Mouse (Mus musculus): ENCODE data around the gene Mrpl37. TPM values are rescaled to one million over a fixed set of nuclear protein-coding genes. Genes with fewer than 3 reads are reported as not detected.

The Mrpl37 gene
- polyA plus RNA-seq (2012; rRNA removed; ENCODE audit: low replicate concordance), result 95.8 and 97.0 TPM in 2 replicates

DNA sequence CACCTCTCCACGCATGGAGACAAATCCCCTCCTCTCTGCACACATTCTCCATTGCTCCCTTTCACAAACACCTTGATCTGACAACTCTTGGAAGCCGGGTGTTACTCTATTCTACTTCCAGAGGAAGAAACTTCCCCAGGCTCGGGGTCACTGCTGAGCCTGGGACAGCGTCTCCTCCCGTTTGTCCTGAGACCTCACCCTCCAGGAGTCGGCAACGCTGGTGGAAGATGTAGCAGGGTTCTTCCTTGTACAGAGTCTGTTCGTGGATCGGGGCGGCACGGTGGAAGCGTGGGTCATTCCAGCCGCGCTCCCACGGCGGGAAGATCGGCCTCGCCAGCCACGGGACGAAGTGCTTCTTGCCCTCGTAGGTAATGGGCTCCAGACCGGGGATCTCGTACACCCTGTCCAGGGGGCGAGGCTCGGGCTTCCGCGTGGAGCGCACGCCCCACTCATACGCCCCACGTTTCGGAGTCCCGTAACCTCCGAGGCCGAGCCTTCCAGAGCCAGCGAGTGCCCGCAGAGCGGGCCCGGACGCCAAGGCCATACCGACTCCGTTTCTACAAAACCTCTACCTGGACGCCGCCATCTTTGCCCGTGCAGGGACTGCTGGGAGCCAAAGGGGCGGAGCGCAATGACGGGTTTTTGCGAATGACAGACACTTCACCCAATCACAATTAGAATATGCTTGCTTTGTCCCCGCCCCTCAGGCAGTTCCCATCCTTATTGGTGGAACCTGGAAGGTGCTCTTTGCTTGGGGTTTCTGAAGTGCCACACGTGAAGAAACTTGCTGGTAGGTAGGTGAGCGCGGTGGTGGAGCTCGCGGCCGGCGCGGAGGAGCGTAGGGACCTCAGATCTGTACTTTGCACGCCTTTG lies at the start of gene Mrpl37, which contains the start of gene Cyb5rl:
Gene Mrpl37 (minus strand): TSS at position 617 of the 873 bp plus-strand sequence.
Gene Cyb5rl (plus strand): TSS at position 737 of the 873 bp plus-strand sequence.

DNA sequence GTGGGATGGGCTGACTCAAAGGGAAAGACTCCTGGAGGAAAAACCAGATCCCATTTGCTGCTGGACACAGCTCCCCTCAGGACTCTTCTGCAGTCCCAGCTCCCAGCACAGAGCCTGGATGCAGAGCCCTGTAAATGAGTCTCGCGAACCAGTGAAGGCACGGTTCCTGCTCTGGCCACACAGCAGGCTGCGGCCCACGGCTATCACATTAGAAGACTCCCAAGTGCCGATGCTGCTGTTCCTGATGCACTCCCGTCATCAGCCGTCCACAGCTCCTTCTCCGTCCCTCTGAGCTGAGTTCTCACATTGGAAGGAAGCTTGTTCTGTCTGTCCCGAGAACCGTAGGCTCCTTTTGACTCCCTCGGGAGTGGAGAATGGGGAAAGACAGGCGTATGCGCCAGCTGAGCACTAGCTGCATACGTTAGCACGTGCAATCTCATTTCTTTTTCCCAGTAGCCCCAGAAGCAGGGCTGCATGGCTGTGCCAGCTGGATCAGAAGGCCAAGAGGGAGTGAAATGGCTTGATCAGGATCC lies 30.2 kb upstream of the Mrpl37 start, which contains the start of gene Cdcp2:
Gene Cdcp2 (plus strand): TSS at position 51 of the 533 bp plus-strand sequence.

Other genes starting within 250 kb of the Mrpl37 start
- 36.8 and 73.7 TPM in 2 replicates for gene Ssbp3, start 156.2 kb downstream of the Mrpl37 start, polyA plus RNA-seq (2012; rRNA removed; ENCODE audit: low replicate concordance)
- gene Cyb5rl, start 120 bp upstream of the Mrpl37 start, polyA plus RNA-seq (2012; rRNA removed; ENCODE audit: low replicate concordance), result 15.4 and 16.7 TPM in 2 replicates
- gene Cdcp2, start 30.0 kb upstream of the Mrpl37 start, polyA plus RNA-seq (2012; rRNA removed; ENCODE audit: low replicate concordance), result 0.23 TPM in 1 of 2 replicates, not detected in the other
- gene Tmem59, start 111.5 kb upstream of the Mrpl37 start, polyA plus RNA-seq (2012; rRNA removed; ENCODE audit: low replicate concordance), result 289 and 327 TPM in 2 replicates
- gene Tceanc2, start 112.2 kb upstream of the Mrpl37 start, polyA plus RNA-seq (2012; rRNA removed; ENCODE audit: low replicate concordance), result 7.2 and 10.3 TPM in 2 replicates
- 0.14 and 0.57 TPM in 2 replicates for gene Ldlrad1, start 142.3 kb upstream of the Mrpl37 start, polyA plus RNA-seq (2012; rRNA removed; ENCODE audit: low replicate concordance)
- gene Lrrc42, start 186.7 kb upstream of the Mrpl37 start, polyA plus RNA-seq (2012; rRNA removed; ENCODE audit: low replicate concordance), result 9.7 and 23.8 TPM in 2 replicates
- 4.3 and 5.1 TPM in 2 replicates for gene Hspb11, start 186.7 kb upstream of the Mrpl37 start, polyA plus RNA-seq (2012; rRNA removed; ENCODE audit: low replicate concordance)
- 1.9 TPM in 1 of 2 replicates, not detected in the other for gene Dio1, start 240.3 kb upstream of the Mrpl37 start, polyA plus RNA-seq (2012; rRNA removed; ENCODE audit: low replicate concordance)
- gene Yipf1, start 247.5 kb upstream of the Mrpl37 start, polyA plus RNA-seq (2012; rRNA removed; ENCODE audit: low replicate concordance), result 54.9 and 64.7 TPM in 2 replicates

Data from subcutaneous adipose tissue, adult 2 months (tissue).